Mouse (Mus musculus) T-helper 1 cell (primary cell): ENCODE data around the gene Calhm3.

Experiments used
- in situ Hi-C: fragments of 300-600 bp; cut with MboI, MseI; formaldehyde crosslinking; loops from one replicate; pipeline ENCODE4 v1.15.1; 2025; ENCODE audit warnings: high pct_unique_total_duplicates

Gene Calhm3

DNA sequence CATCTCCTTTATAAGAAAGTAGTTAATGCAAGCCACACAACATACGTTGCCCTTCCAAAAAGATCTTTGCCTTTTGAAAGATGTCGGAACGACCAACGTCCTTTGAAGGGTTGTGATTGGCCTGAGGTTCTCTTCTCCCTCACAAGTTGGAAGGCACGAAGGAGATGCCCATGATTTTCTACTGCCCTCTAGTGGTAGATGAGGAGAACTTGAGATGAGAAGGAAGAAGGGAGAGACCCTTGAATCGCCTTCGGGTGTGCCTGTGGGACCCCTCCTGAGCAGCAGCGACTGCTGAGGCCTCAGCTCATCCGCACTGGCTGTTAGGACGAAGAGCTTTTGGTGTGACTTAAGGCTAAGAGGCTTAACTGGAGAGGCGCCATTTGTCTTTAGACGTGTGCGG lies 10.7 kb upstream of the Calhm3 start:
- in situ Hi-C loops, result loop anchor here (5.0 kb wide), 1 partner anchor 46 kb away; no protein-coding TSS in a partner anchor

GRCm38 (mm10) chr19:47167617-47168214 lies 10.2 kb upstream of the Calhm3 start:
- in situ Hi-C loops, result loop anchor here (5.0 kb wide), 1 partner anchor 45 kb away; no protein-coding TSS in a partner anchor

- in situ Hi-C loops, result loop anchor here (5.0 kb wide), 1 partner anchor 44 kb away; no protein-coding TSS in a partner anchor
Observed at GRCm38 (mm10) chr19:47166758-47167157, 9.2 kb upstream of the Calhm3 start.

- in situ Hi-C loops, result no loop called here
Observed at GRCm38 (mm10) chr19:47163176-47163744, 5.7 kb upstream of the Calhm3 start.

- in situ Hi-C loops, result no loop called here
Observed at GRCm38 (mm10) chr19:47161669-47162068, 4.1 kb upstream of the Calhm3 start.

- in situ Hi-C loops, result loop anchor here (10.0 kb wide), 1 partner anchor 61 kb away; no protein-coding TSS in a partner anchor
Observed at GRCm38 (mm10) chr19:47153767-47154166, 3.8 kb downstream of the Calhm3 start.

DNA sequence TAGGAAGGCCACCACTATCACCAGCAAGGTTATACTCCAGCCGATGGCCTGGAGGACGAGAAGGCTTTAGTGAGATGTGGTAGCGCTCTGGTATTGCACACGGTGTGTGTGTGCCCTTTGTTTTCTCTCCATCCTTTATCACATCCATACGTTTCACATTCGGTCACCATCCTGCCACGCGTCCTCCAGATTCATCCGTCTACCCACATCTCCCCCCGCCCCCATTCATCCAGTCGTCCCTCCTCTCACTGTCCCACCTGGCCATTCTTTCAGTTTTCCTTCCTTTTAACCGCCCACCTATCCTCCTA lies 5.5 kb downstream of the Calhm3 start:
- in situ Hi-C loops, result loop anchor here (10.0 kb wide), 1 partner anchor 63 kb away; no protein-coding TSS in a partner anchor

GRCm38 (mm10) chr19:47151332-47152061 lies 6.1 kb downstream of the Calhm3 start:
- in situ Hi-C loops, result loop anchor here (10.0 kb wide), 1 partner anchor 63 kb away; no protein-coding TSS in a partner anchor

DNA sequence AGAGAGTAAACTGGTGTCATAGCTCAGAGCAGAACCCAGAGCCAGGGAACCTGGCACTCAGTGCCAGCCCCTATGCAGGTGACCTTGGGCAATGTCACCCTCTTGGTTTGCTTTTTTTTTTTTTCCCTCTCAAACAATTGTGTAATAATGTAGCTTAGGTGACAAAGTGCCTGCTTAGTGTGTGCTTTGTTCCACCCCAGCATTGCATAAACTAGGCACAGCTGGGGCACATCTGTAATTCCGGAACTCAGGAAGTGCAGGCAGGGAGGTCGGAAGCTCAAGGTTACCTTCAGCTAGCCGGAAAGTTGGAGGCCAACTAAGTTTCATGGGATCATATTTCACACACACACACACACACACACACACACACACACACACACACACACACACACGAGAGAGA lies 7.7 kb downstream of the Calhm3 start:
- in situ Hi-C loops, result loop anchor here (10.0 kb wide), 1 partner anchor 65 kb away; no protein-coding TSS in a partner anchor

GRCm38 (mm10) chr19:47148267-47148847 lies 9.2 kb downstream of the Calhm3 start:
- in situ Hi-C loops, result no loop called here

DNA sequence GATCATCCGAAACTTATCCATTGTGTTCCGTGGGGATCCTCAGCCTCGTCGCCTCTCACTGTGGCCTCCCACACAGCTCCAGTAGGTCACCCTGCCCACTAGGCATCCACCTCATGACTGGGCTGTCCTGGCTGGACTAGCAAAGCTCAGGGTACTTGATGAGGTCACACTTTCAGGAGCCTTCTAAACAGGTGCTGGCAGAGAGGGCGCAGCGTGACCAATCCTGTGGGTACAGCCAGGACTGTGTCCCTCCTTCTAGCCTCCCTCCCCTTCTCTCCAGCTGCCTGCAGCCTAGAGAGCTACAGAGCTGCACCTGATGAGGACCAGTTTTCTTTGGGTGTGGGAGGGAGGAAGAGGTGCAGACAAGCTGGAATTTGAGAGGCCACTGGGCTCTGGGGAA lies 13.4 kb downstream of the Calhm3 start, which contains the start of gene Calhm1:
TSS of gene Calhm1 (minus strand) at position 101 of the 400 bp plus-strand sequence.
- in situ Hi-C loops, result no loop called here

GRCm38 (mm10) chr19:47142438-47142837 lies 15.1 kb downstream of the Calhm3 start:
- in situ Hi-C loops, result no loop called here

DNA sequence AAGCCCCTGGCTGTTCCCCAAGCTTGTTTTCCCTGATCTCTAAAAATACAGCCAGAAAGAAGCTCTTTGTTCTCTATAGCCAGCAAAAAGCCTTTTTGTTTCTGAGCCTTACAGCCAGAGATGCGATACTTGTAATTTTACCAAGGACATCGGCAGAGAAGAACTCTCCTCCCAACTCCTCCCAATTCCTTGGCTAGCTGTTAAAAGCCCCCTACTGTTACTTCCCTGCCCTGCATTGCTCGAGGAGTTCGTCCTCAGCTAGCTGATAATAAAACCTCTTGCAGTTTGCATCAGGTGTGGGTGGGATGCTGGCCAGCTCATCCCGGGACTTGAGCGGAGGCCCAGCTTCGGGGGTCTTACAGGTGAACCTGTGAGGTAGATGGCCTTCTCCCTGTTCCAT lies 18.0 kb downstream of the Calhm3 start:
- in situ Hi-C loops, result loop anchor here (10.0 kb wide), 1 partner anchor 445 kb away; no protein-coding TSS in a partner anchor

DNA sequence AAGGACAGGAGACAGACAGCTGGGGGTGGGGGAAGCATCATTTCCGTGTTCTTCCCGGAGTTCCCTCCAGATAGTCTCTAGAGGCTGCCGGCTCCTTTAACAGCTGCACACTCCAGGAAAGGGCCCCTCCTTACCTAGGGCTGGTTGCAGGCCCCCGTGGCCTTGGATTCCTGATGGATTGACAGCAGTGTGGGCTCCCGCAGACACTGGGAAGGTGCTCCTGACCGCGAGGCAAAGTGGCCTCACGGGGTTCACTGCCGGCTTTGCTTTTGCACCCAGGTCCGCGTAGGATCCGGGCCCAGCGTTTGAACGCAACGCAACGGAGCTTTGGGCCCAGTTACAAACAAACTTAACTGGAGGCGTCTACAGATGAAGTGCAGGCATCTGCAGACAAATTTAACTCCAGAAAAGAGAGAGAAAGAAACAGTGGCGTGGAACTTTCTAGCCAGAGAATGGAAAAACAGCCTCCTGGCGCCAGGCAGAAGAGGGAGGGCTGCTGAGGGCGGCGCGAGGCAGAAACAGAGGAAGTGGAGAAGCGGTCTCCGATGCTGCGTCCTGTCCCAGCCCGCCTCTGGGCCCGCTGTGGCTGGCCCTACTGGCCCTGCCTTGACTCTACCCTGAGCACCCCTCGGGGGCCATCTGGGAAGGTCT lies 19.7 kb downstream of the Calhm3 start, which contains the start of gene Calhm2:
TSS of gene Calhm2 (minus strand) at position 524 of the 651 bp plus-strand sequence.
- in situ Hi-C loops, result loop anchor here (10.0 kb wide), 1 partner anchor 447 kb away; no protein-coding TSS in a partner anchor

- in situ Hi-C loops, result loop anchor here (10.0 kb wide), 1 partner anchor 448 kb away; no protein-coding TSS in a partner anchor
Observed at GRCm38 (mm10) chr19:47137051-47137581, 20.4 kb downstream of the Calhm3 start.

- in situ Hi-C loops, result loop anchor here (10.0 kb wide), 1 partner anchor 449 kb away; no protein-coding TSS in a partner anchor
Observed at GRCm38 (mm10) chr19:47136170-47136569, 21.4 kb downstream of the Calhm3 start.

DNA sequence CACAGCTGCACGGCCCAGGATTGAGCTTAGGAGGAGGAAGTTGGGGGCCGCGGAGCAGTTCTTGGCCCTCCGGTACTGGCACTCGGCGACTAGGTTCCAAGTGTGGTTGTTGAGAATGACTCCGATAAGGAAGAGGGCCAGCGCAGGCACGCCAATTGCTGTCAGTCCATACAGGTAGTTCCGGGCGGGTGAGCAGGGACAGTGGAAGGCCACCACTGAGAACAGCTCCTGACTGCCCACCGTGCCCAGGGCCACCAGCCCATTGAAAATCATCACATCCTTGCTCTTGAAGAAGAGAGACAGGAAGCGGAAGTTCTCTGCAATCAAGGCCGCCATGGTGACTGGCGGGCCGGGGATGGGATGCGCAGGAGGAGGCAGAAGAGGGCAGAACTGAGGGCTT lies 22.0 kb downstream of the Calhm3 start:
- in situ Hi-C loops, result loop anchor here (10.0 kb wide), 1 partner anchor 449 kb away; no protein-coding TSS in a partner anchor

- in situ Hi-C loops, result loop anchor here (10.0 kb wide), 1 partner anchor 452 kb away; no protein-coding TSS in a partner anchor
Observed at GRCm38 (mm10) chr19:47133161-47133560, 24.4 kb downstream of the Calhm3 start.

- in situ Hi-C loops, result loop anchor here (10.0 kb wide), 1 partner anchor 454 kb away; no protein-coding TSS in a partner anchor
Observed at GRCm38 (mm10) chr19:47130551-47131125, 26.9 kb downstream of the Calhm3 start.

DNA sequence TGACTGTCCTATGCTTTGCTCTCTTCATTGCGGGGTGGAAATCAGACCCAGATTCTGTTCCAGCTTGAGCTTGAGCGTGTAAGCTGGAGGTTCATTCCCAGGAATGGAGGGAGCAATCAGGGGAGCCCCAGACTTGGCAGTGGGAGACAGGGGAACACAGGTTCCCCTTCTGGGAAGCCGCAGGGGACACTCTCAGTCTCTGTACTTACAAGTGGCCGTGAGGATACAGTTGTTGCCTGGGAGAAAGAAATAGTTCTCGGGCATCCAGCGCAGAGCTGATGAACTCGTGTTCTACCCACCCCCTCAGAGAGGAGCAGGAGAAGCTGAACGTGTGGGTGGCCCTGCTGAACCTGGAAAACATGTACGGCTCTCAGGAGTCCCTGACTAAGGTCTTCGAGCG lies 28.7 kb downstream of the Calhm3 start:
- in situ Hi-C loops, result no loop called here
